Mouse (Mus musculus) kidney, adult 9 months (tissue): ENCODE results near the gene Itsn2.
"Not testable (repeated sequence)": the region's sequence is repeated elsewhere in the genome, so short reads cannot be mapped to it uniquely, and the experiment has no call there.

ENCODE experiments used
- DNase-seq: peaks from one replicate; pipeline ENCODE4 v3.0.0; 2022

Itsn2 gene

DNA sequence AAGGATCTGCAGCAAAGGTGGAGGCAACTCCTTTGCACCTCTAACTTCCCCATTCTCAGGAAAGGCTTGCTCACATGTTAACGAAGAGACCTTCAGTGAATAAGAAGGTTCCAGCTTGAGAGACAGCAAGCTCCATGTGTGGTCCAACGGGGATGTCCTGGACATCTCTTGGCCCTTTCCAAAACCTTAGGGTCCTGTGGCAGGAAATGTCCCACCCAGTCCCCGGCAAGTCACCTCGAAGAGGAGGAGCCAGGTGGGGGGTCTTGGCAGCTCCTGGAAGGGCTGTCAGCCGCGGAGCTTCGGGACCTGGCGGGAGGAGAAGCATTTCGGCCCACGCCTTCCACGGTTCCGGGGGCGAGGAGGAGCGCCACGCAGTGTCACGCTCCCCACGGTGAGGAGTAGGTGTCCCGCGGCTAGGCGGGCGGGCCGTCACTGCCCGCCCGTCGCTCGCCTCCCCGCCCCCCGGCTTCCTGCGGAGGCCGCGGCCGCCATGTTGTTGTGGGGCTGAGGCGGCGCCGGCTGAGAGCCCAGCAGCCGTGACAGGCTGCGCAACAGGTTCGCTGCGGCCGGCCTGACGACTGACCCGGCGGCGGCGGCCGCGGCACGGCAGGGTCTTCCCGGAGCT, at the start of gene Itsn2, which contains the start of gene Gm3625:
Gene Itsn2 (plus strand): TSS at position 98 of the 625 bp plus-strand sequence.
Gene Gm3625 (minus strand): TSS at position 387 of the 625 bp plus-strand sequence.
- DNase-seq = peak; percentile 73

DNA sequence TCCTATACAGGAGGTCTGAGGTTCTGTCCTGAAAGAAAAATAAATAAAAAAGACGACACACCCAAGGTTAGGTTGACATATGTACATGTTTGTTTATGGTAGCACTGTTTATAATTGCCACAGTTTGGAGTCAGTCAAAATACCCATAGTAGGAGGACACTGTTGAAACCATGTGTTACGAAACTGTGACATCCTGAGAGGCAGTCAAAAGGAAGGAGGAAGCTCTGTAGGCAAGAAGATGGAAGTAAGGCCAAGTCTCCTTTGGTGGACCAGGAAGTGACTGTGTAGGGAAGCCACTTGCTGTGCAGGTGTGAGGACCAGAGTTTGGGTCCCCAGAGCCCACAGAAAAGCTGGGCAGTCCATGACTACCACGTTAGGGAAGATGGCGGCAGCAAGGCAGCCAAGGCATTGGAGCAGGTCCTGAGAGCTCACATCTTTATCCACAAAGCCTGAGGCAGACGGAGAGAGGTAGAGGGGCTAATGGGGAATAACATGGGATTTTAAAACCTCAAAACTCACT, 48.0 kb upstream of the Itsn2 start:
- no peak for DNase-seq

DNA sequence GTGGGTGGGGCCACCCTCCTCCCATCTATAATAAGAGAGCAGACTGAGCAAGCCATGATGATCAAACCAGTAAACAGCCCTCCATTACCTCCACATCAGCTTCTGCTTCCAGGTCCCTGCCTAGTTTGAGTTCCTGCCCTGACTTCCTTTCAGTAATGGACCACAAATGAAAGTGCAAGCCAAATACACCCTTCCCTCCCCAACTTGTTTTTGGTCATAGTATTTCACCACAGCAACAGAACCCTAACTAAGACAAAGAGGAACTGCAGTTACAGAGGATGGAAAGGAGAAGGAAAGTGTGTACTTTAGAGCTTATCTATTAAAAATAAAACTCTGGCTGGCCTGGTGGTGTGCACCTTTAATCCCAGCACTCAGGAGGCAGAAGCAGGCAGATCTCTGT, 47.0 kb upstream of the Itsn2 start:
- DNase-seq = no peak

DNA sequence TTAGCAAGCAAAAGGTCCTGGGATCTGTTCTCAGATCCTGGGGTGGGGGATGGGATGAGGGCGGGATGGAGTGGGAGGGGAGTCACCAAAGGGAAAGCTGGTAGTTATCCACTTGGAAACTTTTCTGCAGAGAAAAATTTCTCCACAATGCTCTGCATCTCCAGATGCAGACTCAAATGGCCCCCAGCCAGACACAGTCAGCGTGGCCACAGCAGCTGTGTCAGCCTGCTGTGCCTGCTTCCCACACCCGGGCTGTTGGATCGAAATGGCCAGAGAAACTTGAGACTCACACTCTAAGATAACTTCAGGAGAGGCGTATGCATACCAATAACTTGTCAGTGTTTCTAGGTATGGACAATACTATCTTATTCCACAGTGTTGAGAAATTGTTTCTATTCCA, 45.9 kb upstream of the Itsn2 start:
- DNase-seq = no peak

DNA sequence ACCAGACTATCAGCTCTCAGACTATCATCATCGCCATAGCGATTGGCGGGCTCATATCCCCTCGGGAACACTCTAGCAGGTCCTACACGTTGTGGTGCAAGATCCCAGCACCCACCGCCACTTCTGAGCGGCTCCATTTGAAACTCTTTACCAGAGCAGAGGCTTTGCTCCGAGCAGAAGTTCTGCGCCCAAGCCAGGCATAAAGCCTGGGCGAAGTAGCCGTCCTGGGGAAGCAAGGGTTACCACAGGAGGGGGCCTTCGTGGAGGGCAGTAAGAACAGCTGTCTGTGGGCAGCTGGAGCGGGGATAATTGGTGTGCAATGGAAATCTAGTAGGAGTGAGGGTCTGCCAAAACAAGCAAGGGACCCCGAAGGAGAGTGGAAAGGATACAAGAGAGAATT, 44.9 kb upstream of the Itsn2 start:
- no peak for DNase-seq

DNA sequence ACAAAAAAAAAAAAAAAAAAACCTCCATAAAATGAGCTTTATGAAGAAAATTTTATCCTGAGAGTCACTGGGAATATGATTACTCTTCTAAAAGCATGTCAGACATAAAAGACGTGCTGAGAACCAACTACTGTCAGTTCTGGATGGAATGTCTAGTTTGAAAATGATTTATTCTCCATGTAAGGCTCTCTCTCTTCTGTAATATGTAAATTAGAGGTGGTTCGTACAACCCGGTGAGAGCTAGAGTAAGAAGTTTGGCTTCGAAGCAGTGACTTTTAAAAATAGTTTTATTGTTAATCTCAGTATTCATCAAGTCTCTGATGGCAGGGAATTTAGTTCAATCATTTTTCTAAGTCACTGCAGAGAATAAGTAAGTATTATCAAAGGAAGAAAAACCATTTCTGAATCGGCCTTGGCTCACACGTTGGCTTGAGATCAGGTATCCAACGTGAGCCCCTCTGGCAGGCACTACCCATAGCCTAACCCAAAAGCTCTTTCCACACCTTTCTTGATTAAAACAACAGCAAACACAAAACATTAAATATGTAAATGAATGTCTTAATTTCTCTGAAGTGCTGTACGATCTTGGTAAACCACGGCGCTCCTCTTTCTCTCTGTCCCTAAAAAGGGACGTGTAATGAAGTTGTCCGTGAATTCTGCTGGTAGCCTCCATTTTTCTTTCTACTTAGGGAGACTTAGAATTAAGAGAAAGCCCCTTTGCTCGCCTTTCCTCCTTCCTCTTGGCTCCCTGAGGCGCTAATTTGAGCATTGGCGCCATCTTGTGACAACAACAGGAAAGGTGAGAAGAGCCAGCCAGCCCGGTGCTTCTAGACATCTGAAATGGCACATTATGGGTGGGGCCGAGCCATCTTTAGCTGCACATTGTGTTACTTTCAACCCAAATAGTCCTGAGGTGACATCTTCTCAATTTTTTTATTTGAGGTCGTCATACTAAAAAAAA, 44.1 kb upstream of the Itsn2 start:
- peak; percentile 78 for DNase-seq

DNA sequence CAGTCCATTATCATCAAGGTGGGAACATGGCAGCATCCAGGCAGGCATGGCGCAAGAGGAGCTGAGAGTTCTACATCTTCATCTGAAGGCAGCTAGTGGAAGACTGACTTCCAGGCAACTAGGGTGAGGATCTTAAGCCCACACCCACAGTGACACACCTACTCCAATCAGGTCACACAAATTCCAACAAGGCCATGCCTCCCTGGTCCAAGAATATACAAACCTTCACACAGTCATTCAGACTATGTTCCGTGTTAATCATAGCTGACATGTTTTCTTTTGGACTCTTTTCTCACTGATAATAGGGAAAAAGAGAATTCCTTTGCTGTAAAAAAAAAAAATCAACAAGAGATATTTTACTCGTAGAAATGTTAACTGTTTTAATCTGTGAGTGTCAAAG, 38.7 kb upstream of the Itsn2 start:
- not testable (repeated sequence) for DNase-seq

DNA sequence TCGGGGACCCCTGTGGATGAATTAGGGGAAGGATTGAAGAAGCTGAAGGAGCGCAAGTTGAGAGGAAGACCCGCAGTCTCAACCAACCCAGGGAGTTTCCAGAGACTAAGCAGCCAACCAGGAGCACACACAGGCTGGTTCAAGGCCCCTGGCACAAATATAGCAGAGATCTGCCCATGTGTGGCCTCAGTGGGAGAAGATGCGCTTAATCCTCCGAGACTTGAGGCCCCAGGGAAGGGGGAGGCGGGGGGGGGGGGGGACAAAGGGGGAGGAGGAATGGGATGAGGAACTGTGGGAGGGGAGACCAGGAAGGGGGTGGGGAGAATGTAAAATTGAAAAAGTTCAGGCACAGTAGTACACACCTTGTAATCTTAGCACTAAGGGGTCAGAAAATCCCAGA, 37.0 kb upstream of the Itsn2 start:
- no peak for DNase-seq

DNA sequence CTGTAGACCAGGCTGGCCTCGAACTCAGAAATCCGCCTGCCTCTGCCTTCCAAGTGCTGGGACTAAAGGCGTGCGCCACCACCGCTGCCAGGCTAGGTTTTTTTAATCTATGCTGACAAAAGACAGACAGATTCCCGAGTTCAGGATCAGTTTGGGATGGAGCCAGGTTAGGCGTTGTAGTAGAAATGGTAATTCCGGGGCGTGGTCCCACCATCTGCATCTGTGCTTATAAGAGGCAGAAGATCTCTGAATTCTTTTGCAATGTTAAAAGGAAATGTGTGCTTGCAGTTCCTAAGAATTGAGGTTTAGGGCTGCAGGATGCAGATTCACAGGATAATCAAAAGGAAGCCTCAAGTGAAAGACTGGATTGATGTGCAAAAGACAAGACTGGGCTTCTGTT, 35.5 kb upstream of the Itsn2 start:
- DNase-seq = no peak

DNA sequence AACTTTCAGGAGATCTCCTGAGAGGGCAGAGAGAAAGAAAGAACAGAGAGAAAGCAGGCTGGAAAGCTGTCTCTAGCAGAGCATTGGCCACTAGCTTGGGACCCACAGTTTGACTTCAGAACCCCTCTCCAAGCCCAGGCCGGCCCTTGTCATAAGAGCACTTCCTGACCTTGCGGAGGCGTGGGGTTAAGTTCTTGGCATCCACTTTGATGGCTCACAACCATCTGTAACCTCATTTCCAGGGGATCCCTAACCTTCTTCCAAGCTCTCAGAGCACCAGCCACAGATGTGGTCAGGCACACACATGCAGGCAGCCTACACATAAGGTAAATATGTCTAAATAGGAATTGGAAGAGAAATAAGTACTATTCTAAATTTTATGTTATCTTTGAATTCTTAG, 35.0 kb upstream of the Itsn2 start:
- no peak for DNase-seq

DNA sequence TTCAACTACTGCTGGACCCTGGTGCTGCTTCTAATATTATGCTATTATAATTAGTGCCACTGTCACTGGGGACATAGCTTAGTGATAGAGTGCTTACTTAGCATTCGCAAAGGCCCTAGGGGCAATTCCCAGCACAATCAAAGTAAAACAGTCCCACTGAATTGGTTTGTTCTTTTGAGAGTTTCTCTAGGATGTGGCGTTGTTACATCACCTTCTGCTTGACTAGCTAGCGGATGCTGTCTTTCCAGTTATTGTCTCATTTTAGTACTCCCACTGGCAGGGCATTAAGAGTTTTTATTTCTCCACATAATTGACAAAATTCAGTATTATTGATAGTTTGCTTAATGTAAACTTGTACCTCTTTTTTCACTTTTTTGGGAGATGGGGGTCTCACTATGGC, 34.4 kb upstream of the Itsn2 start:
- DNase-seq = no peak

DNA sequence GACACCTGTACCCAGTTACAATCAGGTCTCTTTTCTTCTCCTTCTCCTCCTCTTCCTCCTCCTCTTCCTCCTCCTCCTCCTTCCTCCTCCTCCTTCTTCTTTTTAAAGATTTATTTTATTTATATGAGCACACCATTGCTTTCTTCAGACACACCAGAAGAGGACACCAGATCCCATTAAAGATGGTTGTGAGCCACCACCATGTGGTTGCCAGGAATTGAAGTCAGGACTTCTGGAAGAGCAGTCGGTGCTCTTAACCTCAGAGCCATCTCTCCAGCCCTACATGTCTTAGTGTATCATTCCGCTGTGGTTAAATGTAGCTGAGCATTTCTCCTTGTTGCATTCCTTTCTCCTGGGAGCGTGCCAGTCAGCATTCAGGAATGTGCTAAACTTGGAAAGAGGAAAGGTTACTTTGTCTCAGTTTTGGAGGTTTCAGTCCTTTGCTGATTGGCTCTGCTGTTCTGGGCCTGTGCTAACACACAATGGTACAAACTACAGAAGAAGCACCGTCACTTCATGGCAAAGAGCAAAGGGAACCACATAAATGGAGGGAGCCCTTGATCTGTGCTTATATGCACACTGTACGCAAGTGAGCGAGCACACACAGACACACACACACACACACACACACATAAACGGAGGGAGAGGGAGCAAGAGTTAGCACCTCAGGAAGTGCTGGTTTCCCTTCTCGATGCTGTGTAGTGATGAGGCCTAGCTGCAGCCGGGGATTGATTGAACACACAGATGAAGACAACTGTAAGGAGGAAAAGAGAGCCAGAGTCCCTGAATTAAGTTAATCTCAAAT, 33.8 kb upstream of the Itsn2 start:
- peak; percentile 42 for DNase-seq

DNA sequence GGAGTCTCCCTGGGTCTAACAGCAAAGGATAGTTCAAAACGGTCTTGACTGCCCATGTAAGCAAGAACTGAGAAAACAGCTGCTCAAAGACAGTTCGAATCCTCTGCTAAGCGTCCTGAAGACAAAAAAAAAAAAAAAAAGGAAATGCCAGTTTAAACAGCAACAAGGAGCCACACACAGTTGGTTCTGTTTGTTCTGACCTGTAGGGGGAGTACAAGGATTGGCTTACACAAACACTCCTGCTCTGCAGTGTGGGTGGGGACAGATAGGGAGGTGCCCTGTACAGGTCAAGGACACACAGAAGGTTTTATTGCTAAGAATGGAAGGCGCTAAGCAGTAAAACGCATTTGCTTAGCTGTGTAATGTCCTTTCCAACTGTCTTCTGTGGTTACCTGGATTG, 20.6 kb upstream of the Itsn2 start:
- DNase-seq = peak; percentile 87

DNA sequence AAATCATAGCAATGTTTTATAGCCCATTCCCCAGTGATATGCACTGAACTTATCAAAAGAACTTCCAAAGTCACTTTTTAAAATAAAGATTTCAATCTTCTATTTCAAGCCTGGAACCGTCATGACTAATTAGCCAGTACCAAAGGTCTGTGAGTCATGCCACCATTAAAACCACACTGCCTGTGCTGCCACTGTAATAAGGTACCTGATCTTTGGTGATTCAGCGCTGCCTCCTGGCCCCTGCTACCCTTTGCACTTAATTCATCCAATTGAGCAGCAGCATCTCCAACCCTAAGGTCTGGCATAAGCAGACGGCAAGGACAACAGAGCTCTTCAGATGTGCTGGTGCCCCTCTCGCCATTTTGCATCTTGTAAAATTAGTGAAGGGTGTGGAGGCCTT, 18.4 kb upstream of the Itsn2 start:
- DNase-seq = no peak

DNA sequence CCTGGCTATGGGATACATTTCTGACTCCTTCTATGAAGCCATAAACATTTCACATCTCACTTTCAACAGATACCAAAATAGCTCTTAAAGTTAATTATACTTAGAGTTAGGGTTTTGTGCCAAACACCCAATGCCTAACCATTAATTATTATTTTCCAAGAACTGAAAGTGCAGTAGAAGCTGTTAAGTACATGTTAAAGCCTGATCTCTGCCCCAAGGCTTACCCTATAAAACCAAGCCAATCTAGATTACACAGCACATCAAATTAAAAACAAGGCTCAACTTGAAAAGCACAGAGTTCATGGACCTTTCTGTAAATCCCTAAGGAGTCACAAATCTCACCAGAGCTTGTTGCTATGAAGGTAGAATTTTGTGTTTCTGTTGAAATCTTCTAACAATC, 10.1 kb upstream of the Itsn2 start:
- peak; percentile 75 for DNase-seq

DNA sequence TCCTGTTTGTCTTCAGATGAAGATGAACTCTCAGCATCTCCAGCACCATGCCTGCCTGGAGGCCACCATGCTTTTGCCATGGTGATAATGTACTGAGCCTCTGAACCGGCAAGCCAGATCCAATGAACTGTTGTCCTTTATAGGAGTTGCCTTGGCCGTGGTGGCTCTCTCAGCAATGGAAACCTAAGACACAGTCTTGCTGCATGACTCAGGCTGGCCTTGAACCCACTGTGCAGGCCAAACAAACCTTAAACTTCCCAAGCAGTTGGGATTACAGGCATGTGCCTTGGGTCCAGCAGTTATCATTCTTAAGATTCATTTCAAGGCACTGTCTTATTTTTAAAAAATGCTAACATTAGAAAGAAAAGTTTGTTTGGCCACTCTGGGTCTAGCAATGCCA, 4.6 kb upstream of the Itsn2 start:
- DNase-seq = no peak

DNA sequence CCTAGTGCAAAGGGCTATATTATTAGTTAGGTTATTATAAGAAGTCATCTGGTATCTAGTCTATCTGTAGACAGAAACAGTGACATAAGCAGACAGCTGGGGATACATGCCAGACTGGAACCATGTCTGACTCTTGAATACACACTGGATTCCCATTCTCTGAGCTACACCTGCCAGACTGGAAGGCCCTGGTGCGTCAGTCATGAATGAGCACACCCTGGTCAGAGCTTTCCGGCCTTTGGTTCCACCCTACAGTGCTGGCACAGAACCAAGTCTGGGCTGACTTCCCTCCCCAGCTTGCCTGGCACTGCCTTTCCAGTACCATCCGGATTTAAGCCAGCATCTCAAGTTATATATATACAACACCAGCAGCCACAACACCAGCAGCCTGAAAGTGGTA, 3.8 kb upstream of the Itsn2 start:
- peak; percentile 86 for DNase-seq

DNA sequence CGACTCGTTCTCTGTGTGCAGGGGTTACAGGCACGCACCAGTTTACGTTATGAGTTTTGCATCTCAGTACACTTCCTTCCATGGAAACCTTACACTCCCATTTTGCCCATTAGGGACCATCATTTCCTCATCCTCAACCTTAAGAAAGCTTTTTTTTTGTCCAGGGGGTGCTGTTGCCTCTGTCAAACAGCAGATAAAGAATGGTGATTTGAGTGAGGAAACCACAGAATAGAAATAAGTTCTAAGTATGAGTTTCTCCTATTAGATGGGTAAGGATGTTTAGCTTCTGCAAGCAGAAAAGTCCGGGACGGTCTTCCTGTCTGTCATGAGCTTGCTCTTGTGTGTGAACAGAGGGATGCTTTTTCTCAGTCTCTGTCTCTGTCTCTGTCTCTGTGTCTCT, 413 bp upstream of the Itsn2 start:
- DNase-seq = no peak

DNA sequence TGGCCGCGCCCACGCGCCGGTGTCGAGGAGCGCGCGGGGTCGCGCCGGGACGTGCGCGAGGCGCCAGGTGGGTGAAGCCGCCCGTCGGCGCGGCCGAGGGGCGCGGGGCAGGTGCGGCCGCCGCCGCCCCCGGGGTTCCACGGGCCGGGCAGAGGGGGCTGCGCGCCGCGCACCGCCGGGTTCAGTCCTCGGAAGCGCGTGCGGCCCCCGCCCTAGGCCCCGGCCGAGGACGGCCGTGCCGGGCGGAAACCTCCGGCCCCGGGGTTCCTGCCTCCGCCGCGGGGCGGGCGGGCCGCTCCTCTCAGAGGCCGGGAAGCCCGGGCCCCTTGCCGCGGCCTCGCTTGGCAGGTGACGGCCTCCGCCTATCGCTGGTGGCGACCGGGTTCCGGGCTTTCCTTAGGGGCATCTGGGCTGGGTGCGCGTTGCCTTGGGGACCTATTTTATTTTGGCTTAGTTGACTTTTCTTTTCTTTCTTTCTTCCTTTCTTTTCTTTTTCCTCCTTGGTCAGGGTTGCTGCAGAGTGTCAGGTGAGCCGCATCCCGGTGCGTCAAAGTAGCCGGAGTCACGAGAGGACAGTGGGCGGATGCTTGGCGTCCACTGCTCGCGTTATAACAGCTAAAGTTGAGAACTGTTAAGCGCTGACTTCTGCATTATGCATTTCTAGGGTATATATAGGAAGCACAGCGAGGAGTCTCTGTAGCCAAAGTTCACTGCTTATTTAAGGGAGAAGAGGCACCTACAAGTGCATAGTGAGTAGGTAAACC, 910 bp downstream of the Itsn2 start:
- DNase-seq = peak; percentile 57

DNA sequence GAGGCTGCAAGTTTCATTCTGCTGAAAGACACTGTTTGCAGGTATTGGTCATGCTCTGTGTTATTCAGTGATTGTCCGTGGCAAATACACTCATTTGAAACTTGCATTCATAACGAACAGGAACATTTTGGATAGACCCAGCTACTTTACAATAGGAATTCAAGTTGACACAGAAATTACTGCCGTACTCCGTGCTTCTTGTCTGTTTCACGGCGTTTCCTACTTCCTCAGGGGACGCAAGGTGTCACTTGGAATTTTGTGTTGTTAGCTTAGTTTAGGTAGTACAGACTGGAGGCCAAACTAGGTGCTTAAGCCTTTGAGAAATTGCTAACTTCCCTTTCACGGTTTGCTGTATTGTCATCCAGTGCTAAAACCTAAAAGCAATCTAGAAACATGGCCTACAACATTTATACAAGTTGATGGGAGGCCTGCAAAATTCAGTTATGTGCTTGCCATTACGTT, 1.5 kb downstream of the Itsn2 start:
- DNase-seq = no peak

DNA sequence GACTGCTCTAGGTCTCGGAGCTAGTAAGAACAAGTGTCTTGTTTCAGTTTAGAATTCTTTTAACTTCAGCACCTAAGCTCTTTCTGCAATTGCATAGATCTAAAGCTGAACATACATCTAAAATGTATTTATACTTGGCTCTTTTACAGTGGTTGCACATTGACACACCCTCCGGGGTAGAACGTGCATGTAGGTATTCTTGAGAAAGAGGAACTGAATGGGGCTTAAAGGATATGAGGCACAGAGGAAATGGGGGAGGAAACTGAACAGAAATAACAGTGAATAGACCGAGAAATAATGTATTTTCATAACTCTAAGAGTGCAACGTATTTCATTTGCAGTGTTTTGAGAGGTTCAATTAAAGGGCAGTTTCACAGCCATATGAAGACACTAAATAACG, 2.6 kb downstream of the Itsn2 start:
- no peak for DNase-seq
